Mouse (Mus musculus) right cerebral cortex, adult 18-20 months (tissue): Measurements from ENCODE around the gene Cideb.

ENCODE experiments used
- DNase-seq: peaks from one replicate; pipeline ENCODE4 v3.0.0; 2022; ENCODE audit warnings: mixed read lengths

Cideb gene

DNA sequence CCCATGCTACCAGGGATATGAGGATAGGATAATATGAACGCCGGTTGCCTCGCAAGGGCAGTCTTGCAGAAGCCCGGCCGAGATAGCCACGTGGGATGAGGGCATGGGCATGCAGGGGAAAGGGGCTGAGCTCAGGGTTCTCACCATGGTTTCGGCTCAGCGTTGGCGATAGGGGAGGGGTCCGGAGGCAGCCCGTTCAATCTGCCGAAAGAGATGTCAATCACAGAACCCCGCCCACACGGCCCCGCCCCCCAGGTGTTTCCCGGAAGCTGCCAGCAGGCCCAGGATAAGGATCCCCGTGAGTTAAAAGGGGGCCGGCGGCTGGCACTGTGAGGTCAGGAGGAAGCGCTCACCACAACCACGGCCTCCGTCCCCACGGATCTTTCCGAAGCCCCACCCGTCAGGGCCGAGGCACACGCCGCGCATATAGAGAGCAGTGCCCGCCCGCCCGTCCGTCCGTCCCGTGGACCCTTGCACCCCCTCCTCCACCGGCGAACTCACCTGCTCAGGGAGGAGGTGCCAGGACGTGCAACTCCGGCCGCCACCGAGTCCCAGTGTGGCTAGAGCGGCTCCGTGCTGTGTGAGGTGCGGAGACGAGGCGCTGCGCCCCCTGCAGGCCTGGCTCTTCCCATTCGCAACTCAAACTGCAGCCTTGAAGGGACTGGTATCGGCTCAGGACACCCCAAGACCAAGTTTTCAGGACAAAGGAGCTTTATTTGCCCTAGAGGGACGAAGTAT, 36.4 kb downstream of the Cideb start, which contains the start of gene Rabggta:
Rabggta (minus strand) TSS at position 564 of the 738 bp plus-strand sequence.
- peak; percentile 93 for DNase-seq

DNA sequence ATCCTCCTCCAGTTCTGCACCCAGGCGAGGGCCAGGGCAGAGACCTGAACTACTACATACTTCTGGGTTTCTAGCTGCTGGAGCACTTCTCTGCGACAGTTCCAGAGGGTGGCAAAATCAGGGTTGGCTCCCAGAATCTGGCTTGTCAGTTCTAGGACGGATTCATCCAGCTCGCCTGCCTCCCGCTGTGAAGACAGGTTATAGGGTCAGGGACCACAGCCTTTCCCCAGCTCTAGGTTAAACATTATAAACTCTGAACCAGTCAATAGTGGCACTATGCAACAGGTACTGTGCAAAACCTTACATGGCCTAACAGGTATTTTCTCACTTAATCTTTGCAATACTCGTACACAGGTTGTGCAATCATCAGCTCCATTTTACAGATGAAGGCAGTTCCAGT, 37.2 kb downstream of the Cideb start:
- DNase-seq: no peak

DNA sequence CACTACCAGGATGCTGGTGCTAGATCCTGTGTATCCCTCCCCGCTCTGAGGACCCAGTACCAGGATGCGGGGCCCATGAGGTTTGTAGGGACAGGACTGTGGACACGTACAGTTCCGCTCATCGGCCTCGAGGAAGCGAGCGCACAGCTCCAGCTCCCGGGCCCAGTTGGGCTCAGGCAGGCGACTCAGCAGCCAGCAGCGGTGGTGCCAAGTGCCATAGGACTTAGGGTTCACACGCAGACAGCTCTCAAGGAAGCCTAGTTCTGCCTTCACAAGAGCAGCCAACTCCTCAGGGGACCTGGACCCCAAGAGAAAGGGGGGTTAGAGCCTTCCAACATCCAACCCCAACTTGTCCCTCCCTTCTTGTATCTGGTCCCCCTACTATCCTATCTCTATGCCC, 37.6 kb downstream of the Cideb start:
- no peak for DNase-seq

DNA sequence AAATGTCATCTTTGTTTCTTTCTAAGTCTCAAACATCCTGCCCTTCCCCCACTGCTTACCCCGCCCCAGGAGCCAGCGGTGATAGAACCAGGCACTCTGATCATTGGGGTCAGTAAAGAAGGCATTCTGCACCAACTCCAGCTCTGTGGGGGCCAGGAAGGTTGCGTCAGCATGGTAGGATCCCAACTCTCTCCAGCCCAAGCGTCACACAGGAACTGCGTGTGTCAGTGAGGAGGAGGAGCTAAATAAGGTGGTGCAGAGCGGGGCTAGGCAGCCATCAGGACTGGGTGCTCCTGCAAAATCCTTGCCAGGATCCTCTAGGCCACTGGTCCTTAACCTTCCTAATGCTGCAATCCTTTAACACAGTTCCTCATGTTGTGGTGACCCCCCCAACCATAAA, 38.5 kb downstream of the Cideb start:
- no peak for DNase-seq

DNA sequence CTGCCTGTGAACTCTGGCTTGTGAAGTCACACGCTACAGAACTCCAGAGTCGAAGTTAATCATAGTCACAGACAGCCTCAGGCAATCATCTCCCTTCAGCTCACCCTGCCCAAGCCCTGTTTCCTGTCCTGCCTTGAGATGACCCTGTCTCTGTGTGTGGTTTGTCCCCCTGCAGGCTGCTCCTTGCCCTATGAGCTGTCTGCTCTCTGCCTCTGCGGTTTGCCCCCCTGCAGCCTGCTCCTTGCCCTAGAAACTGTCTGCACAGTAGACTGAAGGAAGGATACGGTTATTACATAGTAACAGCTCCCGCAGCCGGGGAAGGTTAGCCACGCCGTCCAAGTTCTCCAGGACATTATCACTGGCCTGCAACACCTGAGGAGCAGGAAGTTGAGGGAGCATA, 41.4 kb downstream of the Cideb start:
- no peak for DNase-seq

DNA sequence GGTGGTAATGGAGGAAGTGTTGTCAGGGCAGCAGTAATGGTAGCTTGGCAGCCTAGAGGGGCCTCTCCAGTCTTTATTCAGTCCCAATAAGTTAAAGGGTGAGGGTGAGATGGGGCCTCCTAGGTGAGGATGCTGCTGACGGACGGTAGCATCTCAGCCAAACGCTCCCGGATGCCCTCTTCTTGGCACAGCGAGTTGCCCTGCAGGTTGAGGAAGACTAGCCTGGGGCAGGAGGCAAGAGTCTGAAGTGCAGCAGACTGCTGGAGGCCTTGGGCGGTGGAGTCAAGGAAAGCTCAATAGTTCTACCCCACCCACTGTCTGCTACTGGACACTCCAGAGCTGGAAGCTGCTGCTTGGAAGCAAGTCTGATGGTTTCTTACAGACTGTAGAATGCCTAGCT, 42.0 kb downstream of the Cideb start:
- no peak for DNase-seq

DNA sequence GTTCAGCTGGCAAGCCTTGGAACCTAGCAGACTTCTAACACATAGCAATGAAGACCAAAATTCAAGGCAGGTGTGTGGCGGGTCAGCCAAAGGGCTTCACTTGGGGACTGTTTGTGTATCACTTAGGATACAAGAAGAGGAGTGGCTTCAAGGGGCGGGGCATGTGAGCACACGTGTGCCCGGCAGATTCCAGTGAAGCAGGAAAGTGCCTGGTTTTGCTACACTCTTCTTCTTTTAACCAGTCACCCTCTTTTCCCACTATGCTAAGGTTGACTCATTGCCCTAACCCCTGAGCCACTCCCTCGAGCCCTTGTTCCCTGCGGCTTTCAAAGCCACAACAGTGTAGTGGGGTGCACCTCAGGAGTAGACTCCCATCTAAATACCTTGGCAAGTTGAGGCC, 43.4 kb downstream of the Cideb start:
- DNase-seq: no peak

DNA sequence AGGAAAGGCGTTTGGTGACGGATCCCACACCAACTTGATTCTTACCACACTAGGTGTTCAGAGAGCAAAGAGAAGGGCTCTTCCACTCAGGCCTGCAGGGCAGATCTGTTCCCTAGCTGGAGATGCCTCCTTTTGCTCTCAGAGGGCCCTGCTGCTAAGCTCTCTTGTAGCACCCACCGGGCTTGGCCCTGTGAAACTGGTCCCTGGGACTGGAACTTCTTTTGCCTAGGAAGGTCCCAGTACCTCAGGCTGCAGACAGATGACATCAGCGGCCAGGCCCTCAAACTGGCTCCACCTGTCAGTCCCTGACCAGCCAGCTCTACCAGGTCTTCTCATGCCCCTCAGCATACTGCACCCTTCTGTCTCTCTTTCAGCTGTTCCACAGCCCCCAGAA, 44.5 kb downstream of the Cideb start, which contains the start of gene Tgm1:
Tgm1 (minus strand) TSS at position 198 of the 394 bp plus-strand sequence.
- DNase-seq: no peak

DNA sequence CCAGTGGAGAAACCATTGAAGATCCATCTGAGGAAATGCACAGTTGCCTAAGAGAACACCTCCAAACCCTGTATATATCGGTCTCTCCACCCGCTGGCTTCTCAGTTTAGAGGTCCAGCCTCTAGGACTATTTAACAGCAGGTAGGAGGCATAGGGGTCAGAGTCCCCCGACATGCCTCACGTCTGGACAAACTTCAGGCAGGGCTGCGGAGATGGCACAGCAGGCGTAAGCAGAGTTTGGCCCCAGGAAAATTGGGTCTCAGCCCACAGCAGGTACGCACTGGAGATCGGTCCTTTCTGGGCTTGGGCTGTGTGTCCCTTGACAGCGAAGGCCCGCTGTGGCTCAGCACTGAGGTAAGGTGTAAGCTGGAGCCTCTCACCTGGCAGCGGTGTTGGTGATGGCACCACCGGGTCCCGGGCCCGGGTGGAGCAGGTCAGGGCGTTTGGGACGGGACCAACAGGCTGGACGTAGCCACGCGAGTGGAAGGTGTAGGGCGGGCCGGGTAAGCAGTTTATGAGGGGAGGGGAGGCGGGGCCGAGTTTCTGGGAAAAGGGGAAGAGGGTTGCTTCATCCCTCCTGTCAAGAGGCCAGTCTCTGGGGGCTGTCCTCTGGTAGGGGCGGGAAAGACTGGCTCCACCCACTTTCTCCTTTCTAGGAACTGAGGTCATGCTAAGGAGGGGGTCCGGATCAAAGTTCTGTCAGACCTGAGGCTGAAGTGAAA, 45.1 kb downstream of the Cideb start:
- DNase-seq: no peak

DNA sequence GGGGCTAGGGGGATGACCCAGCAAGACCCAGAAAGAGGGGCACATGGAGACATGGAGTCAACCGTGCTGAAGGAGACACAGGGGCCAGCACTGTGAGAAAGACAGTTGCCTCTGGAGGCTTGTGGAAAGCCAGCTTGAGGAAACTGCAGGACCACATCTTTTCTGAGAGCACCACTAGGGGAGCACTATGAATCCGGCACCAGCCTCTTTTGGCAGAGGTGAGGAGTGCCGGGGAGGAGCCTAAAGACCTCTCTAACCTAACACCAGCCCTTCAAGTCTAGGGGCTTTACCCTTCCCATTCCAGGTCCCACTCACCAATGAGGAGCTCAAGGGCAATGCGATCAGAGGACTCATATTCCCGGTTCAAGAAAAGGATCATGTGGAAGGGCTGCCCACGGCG, 46.5 kb downstream of the Cideb start:
- no peak for DNase-seq

DNA sequence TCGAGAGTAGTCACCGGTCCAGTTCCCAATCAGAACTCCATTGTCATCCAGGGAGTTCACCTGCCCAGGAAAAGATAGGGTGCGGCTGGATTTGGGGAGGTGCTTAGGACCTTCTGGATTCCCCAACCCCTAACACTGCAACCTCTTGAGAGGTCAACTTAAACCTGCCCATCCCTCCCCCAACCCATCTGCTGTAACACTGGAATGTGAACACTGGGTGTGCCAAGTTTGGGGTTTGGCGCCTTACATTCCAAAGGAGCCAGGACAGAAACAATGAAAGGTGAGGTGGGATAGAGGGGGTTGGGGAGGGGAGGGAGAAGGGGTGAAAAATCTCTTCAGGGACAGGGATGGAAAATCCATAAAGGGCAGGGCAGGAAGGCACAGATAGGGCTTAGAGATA, 48.7 kb downstream of the Cideb start:
- no peak for DNase-seq

DNA sequence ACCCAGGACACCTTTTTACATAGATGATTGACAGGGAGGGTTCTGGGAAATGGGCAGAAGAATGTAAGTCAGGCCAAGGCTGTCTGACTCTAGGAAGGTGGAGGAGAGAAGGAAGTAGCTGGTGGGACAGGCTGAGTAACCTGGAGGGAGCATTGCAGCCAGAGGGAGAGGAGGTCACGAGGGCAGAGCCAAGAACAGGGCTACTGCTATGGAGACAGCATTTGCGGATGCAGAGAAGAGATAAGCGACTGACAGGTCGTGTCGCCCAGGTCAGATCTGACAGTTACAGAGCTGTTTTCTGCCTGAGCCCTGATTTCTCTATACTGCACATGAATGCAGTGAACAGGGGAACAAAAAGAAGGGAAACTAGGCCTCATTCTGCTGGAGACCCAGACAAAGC, 50.9 kb downstream of the Cideb start:
- DNase-seq: no peak

DNA sequence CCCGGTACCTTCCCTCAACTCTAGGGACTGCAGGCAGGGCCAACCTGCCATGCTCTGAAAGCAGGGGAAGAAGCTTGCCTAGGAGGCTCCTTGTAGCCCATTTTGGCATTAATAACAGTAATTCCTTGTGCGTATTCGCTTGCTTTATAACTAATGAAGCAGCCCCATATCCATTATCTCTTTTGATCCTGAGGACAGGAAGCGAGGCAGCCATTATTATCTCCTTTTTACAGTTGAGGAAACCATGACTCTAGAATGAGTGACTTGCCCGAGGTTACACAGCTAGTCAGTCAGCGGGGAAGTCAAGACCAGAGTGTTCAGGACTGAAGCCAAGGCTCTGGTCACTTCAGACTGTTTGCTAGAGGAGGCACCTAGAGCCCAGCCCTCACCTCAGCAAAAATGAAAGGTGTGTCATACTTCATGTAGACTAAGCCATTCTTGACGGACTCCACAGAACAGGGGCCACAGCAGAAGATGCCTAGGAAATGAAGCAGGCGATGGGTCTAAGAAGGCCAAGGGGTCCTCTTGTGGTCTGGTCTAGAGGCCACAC, 52.1 kb downstream of the Cideb start:
- no peak for DNase-seq
